Mouse (Mus musculus) thymus, adult 2 months (tissue): ENCODE measurements around the gene Tubb2b. TPM values are rescaled to one million over a fixed set of nuclear protein-coding genes. Genes with fewer than 3 reads are reported as not detected.
A peak's percentile ranks its signal among the peaks of the same experiment; 100 is the strongest.

Experiments used
- DNase-seq: peaks from one replicate; pipeline ENCODE4 v3.0.0; 2021
- H3K27ac ChIP-seq: fragments of 200-500 bp; 2 replicates; pipeline ENCODE4 v1.5.1; 2012; ENCODE audit warnings: low read length, control low read depth; ENCODE audit not compliant: control insufficient read depth, insufficient read depth
- H3K27me3 ChIP-seq: fragments of 200-500 bp; 2 replicates; pipeline ENCODE4 v1.6.1; 2012; ENCODE audit warnings: mild to moderate bottlenecking, low read length, moderate library complexity, mixed read lengths; ENCODE audit not compliant: control insufficient read depth, insufficient read depth
- H3K36me3 ChIP-seq: fragments of 200-500 bp; 2 replicates; pipeline ENCODE4 v1.6.1; 2012; ENCODE audit warnings: mild to moderate bottlenecking, low read length, moderate library complexity; ENCODE audit not compliant: control insufficient read depth, insufficient read depth
- H3K4me1 ChIP-seq: fragments of 200-500 bp; replicated peaks from 2 replicates; pipeline ENCODE4 v1.6.1; 2012; ENCODE audit warnings: low read length; ENCODE audit not compliant: control insufficient read depth, insufficient read depth
- H3K4me3 ChIP-seq: fragments of 200-500 bp; 2 replicates; pipeline ENCODE4 v1.5.1; 2012; ENCODE audit warnings: mild to moderate bottlenecking, low read length, control low read depth, moderate library complexity; ENCODE audit not compliant: control insufficient read depth, insufficient read depth
- CTCF ChIP-seq: fragments of 200-500 bp; IDR thresholded peaks from 2 replicates; pipeline ENCODE4 v1.5.1; 2012; ENCODE audit warnings: mild to moderate bottlenecking, control low read depth, low read length, moderate library complexity, borderline replicate concordance; ENCODE audit not compliant: control insufficient read depth, poor library complexity, insufficient read depth; ENCODE audit errors: extremely low read depth
- POLR2A ChIP-seq: fragments of 200-500 bp; IDR thresholded peaks from 2 replicates; pipeline ENCODE4 v1.6.1; 2012; ENCODE audit warnings: mild to moderate bottlenecking, low read length, control low read depth, moderate library complexity; ENCODE audit not compliant: control insufficient read depth, poor library complexity, insufficient read depth; ENCODE audit errors: extremely low read depth
- WGBS: fragments of 180-500 bp; shearing (Covaris S2); methylation state at CpG from one replicate; pipeline ENCODE4 v1.1.7; 2018; 5-methylcytosine and 5-hydroxymethylcytosine counted together
- polyA plus RNA-seq: library from polyadenylated mRNA; depleted of rRNA; stranded (reverse); fragments of >200 nt; gene quantifications from 2 replicates; pipeline ENCODE4 v1.2.3, GENCODE M21; 2012

Tubb2b gene
- polyA plus RNA-seq, 1 experiment, result 217 TPM

DNA sequence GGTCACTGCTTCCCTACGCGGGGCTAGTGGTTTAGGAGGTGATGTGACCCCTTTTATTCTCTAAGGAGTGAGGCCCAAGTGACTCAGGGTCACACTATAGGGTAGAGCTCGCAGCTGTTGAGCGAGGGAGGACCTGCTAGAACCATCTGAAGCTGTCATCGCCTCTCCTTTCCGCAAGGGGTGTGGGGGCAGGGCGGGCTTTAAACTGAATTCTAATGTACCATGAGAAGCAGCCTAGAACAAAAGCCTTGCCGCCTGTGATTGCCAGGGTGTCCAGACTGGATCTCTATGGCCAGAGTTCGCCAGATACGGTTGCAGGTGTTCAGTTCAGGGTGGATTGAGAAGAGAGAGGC lies 1.4 kb upstream of the Tubb2b start:
- peaks cover 40% of the 10 kb centered on the region for H3K4me1 ChIP-seq
- H3K36me3 ChIP-seq, result no peaks in the 10 kb centered on the region
- H3K27ac ChIP-seq, result peak overlapping the region; percentile 57
- peak overlapping the region; percentile 40; the same call in 1 of the 2 replicates for H3K4me3 ChIP-seq
- peak; percentile 30; the same call in 1 of the 2 replicates for TF ChIP-seq CTCF
- TF ChIP-seq POLR2A, result no peak
- peak; percentile 72 for DNase-seq
- WGBS, result 6% methylated on average over 10 of the region's 10 CpGs
- H3K27me3 ChIP-seq, result no peaks in the 10 kb centered on the region

DNA sequence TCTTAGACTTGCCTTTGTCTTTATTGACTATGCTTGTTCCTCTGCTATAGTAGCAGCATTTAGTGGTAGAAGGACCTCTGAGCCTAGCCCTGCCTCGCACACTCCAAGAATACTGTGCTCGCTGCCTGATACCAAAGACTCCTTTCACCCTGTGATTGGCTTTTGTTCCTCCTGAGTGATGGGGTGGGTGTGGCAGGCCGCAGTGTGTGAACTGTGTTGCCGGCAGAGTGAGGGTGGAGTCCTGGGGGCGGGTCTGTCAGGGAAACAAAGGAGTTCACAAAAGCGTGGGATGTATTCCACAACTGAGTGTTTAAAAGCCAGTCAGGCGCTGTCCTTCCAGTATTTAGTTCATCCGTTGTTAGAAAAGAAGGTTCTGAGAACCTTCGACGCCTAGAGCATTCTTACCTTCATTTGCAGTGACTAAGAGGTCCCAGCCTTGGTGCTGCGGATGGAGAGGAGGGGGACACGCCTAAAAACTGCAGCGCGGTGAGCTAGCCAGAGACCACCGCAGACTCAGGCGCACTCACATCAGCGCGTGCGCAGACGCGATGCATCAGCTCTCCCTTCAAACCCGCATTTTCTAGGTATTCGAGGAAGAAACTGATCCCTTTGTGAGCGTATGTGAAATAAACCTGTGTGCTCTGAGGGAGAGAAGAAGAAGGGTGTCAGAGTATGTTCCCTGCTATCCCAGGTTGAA lies 893 bp upstream of the Tubb2b start:
- DNase-seq, result peak; percentile 69
- Histone ChIP-seq H3K27me3 (no peaks in the 10 kb centered on the region), H3K36me3 (no peaks in the 10 kb centered on the region), H3K4me1 (peaks cover 40% of the 10 kb centered on the region), H3K27ac (peak overlapping the region; percentile 57), H3K4me3 (peak overlapping the region; percentile 40)
- TF ChIP-seq POLR2A, result 0 out of 2 replicates have a peak, but pooled peaks have one; percentile 25
- no peak for TF ChIP-seq CTCF
- WGBS, result 2% methylated on average over 24 of the region's 24 CpGs

DNA sequence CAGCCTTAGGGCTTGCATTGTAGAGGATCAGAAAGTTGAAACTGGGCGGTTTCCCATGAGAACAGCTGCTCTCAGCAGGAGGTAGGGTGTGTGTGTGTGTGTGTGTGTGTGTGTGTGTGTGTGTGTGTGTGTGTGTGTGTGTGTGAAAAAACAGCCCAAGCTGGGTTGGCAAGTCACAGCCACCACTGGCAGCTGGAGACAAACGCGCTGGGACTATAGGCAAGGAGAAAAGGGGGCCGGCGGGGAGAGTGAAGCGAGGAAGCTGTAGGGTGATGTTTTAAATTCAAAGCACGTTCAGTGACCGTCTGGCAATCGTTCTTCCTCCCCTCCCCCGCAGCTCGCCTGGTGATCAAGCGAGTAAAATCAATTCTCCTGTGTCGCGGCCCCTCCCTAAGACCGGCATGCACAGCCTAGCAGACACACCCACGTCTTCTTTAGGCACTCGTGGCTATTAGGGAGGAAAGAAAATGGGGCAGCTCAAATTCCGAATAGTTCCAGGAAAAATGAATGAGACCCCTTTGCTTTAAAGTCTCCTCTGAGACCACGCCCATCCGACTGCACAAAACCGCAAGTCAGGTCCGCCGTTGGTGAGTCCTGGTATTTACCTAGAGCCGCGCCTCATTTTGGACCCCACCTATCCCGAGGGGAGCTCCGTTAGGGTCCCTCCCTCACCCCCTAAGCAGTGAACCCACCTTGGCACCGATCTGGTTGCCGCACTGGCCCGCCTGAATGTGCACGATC lies 611 bp downstream of the Tubb2b start:
- no peaks in the 10 kb centered on the region for H3K27me3 ChIP-seq

DNA sequence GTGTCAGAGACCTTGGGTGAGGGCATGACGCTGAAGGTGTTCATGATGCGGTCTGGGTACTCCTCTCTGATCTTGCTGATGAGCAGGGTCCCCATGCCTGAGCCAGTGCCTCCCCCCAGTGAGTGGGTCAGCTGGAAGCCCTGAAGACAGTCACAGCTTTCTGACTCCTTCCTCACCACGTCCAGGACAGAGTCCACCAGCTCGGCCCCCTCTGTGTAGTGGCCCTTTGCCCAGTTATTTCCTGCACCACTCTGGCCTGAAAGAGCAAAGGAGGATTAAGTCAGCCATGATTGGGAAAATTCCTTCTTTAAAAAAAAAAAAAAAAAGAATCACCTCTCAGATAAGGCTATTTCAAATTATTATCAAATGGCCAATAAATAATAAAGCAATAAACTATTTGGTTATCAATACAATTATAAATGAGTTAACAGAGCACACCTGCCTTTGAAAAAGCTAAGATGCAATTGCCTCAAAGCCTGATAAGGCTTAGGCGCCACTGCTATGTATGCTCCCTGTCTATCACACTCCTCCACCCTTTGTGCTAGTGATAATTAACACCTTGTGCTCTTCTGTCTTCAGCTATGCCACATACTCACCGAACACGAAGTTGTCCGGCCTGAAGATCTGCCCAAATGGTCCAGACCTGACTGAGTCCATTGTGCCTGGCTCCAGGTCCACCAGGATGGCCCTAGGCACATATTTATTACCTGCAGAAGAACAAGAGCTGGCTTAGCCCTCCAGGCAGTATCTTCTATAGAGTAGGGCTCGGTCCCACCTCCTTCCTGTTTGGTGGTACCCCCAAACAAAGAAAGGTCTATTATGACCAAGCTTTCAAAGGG lies 1.8 kb downstream of the Tubb2b start:
- Histone ChIP-seq H3K27ac (peak overlapping the region; percentile 40; the same call in 1 of the 2 replicates), H3K4me1 (peaks cover 45% of the 10 kb centered on the region), H3K4me3 (peak overlapping the region; percentile 31), H3K36me3 (no peaks in the 10 kb centered on the region), H3K27me3 (no peaks in the 10 kb centered on the region)
- 90% methylated on average over 9 of the region's 9 CpGs for WGBS
- TF ChIP-seq POLR2A (no peak), CTCF (no peak)
- no peak for DNase-seq

More for the DNA sequence above, 611 bp downstream of the Tubb2b start:
- Histone ChIP-seq H3K4me1 (peaks cover 45% of the 10 kb centered on the region), H3K4me3 (peak overlapping the region; percentile 54), H3K27ac (peak overlapping the region; percentile 4), H3K36me3 (no peaks in the 10 kb centered on the region)
- TF ChIP-seq POLR2A (no peak), CTCF (no peak)
- DNase-seq, result peak; percentile 35
- 0% methylated on average over 31 of the region's 31 CpGs for WGBS

DNA sequence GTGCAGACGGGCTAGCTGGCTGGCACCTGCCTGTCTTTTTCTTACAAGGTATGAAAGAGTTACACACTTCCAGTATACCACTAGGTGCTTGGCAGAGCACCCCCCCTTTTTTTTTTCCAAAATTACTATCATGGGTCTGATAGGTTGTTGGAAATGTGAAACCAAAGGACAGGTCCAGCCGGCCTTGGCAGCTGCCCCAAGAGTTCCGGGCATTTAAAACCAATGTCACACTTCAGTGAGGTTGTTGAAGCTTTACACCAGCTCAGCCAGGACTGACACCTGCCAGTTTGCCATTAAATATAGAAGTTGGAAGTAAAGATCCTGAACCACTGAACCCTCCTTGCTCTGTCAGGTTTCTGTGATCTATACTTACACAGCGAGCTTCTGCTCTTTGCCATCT lies 4.6 kb downstream of the Tubb2b start:
- H3K27ac ChIP-seq, result peak overlapping the region; percentile 41; the same call in 1 of the 2 replicates
- WGBS, result 70% methylated on average over 4 of the region's 4 CpGs

GRCm38 (mm10) chr13:34120536-34120935 lies 9.7 kb downstream of the Tubb2b start:
- WGBS, result 97% methylated on average over 2 of the region's 2 CpGs
- no peak for DNase-seq
- Histone ChIP-seq H3K36me3 (no peaks in the 10 kb centered on the region; the same call in 1 of the 2 replicates), H3K4me1 (peaks cover 36% of the 10 kb centered on the region), H3K4me3 (no peak overlapping the region), H3K27me3 (no peaks in the 10 kb centered on the region), H3K27ac (peak overlapping the region; percentile 38; the same call in 1 of the 2 replicates)
- no peak for TF ChIP-seq CTCF
- no peak for TF ChIP-seq POLR2A

More for the DNA sequence above, 4.6 kb downstream of the Tubb2b start:
- peaks cover 34% of the 10 kb centered on the region for H3K4me1 ChIP-seq
- no peaks in the 10 kb centered on the region for H3K27me3 ChIP-seq
- DNase-seq, result no peak
- H3K4me3 ChIP-seq, result no peak overlapping the region
- TF ChIP-seq CTCF, result no peak
- no peak for TF ChIP-seq POLR2A
- no peaks in the 10 kb centered on the region; the same call in 1 of the 2 replicates for H3K36me3 ChIP-seq
